Mouse (Mus musculus) thymus, postnatal 4 days (tissue): ENCODE measurements around the gene Specc1.
A peak's percentile ranks its signal among the peaks of the same experiment; 100 is the strongest.
"Not testable (repeated sequence)": the region's sequence is repeated elsewhere in the genome, so short reads cannot be mapped to it uniquely, and the experiment has no call there.

ENCODE experiments used
- DNase-seq: peaks from one replicate; pipeline ENCODE4 v3.0.0; 2021

Gene Specc1

GRCm38 (mm10) chr11:61956572-61957295 lies at the start of gene Specc1:
Gene Specc1, plus strand, starts transcription at chr11:61956763.
- peak; percentile 95 for DNase-seq

GRCm38 (mm10) chr11:61908315-61908714 lies 48.2 kb upstream of the Specc1 start:
- DNase-seq = no peak

GRCm38 (mm10) chr11:61919702-61920101 lies 36.9 kb upstream of the Specc1 start:
- no peak for DNase-seq

- no peak for DNase-seq
Observed at GRCm38 (mm10) chr11:61923309-61923708, 33.3 kb upstream of the Specc1 start.

- no peak for DNase-seq
Observed at GRCm38 (mm10) chr11:61929323-61930097, 27.1 kb upstream of the Specc1 start.

GRCm38 (mm10) chr11:61930098-61930517 lies 26.5 kb upstream of the Specc1 start, which contains the start of gene Akap10:
Gene Akap10, minus strand, starts transcription at chr11:61930252.
- peak; percentile 96 for DNase-seq

- DNase-seq = peak; percentile 18
Observed at GRCm38 (mm10) chr11:61930640-61931586, 25.6 kb upstream of the Specc1 start.

- DNase-seq = no peak
Observed at GRCm38 (mm10) chr11:61937761-61938160, 18.8 kb upstream of the Specc1 start.

GRCm38 (mm10) chr11:61942903-61943302 lies 13.7 kb upstream of the Specc1 start:
- no peak for DNase-seq

GRCm38 (mm10) chr11:61944417-61944816 lies 12.1 kb upstream of the Specc1 start:
- no peak for DNase-seq

- DNase-seq = no peak
Observed at GRCm38 (mm10) chr11:61946608-61947007, 10.0 kb upstream of the Specc1 start.

- DNase-seq = peak; percentile 52
Observed at GRCm38 (mm10) chr11:61949315-61949714, 7.2 kb upstream of the Specc1 start.

- DNase-seq = peak; percentile 93
Observed at GRCm38 (mm10) chr11:61950632-61951031, 5.9 kb upstream of the Specc1 start.

GRCm38 (mm10) chr11:61955136-61955535 lies 1.4 kb upstream of the Specc1 start:
- DNase-seq = no peak

GRCm38 (mm10) chr11:61955951-61956350 lies 612 bp upstream of the Specc1 start:
- DNase-seq = no peak

- DNase-seq = no peak
Observed at GRCm38 (mm10) chr11:61957296-61957813, 792 bp downstream of the Specc1 start.

GRCm38 (mm10) chr11:61958706-61959105 lies 2.1 kb downstream of the Specc1 start:
- not testable (repeated sequence) for DNase-seq

GRCm38 (mm10) chr11:61960096-61960495 lies 3.5 kb downstream of the Specc1 start:
- DNase-seq = no peak

GRCm38 (mm10) chr11:61962684-61963083 lies 6.1 kb downstream of the Specc1 start:
- no peak for DNase-seq

- DNase-seq = no peak
Observed at GRCm38 (mm10) chr11:61963193-61963592, 6.6 kb downstream of the Specc1 start.

- no peak for DNase-seq
Observed at GRCm38 (mm10) chr11:61964611-61965010, 8.0 kb downstream of the Specc1 start.

GRCm38 (mm10) chr11:61967034-61967433 lies 10.5 kb downstream of the Specc1 start:
- DNase-seq = no peak

- no peak for DNase-seq
Observed at GRCm38 (mm10) chr11:61968875-61969274, 12.3 kb downstream of the Specc1 start.
